Mouse (Mus musculus): ENCODE results near the gene Ddost.
A peak's percentile ranks its signal among the peaks of the same experiment; 100 is the strongest.

GRCm38 (mm10) chr4:138315781-138316180 lies 11.3 kb downstream of the Ddost start:
- peak; percentile 75 for TF ChIP-seq CTCF (IDR thresholded peaks at IDR 0.05; ENCODE audit: borderline replicate concordance, control insufficient read depth, extremely low read depth, insufficient read depth, low read length, poor library complexity)
- TF ChIP-seq POLR2A (IDR thresholded peaks at IDR 0.05; ENCODE audit: control insufficient read depth, extremely low read depth, insufficient read depth, low read length, poor library complexity) = no peak

All from thymus, adult 2 months (tissue).